Mouse (Mus musculus) intestine, embryonic 16.5 days (tissue): Measurements from ENCODE around the gene Ppp1r11. TPM values are rescaled to one million over a fixed set of nuclear protein-coding genes. Genes with fewer than 3 reads are reported as not detected.

Experiments used
- ATAC-seq: fragments of 200-750 bp; cut with Nextera tagmentation; 2 replicates; pipeline ENCODE4 v1.8.0; 2017; ENCODE audit warnings: moderate TSS enrichment, moderate library complexity
- H3K27ac ChIP-seq: fragments of 300-500 bp; sonication (generic); 2 replicates; pipeline ENCODE4 v1.5.1; 2014; ENCODE audit warnings: mild to moderate bottlenecking, low read length
- H3K27me3 ChIP-seq: fragments of 300-500 bp; sonication (generic); replicated peaks from 2 replicates; pipeline ENCODE4 v1.6.1; 2014; ENCODE audit warnings: low read length, control low read depth, mixed read lengths; ENCODE audit not compliant: control insufficient read depth, insufficient read depth
- H3K36me3 ChIP-seq: fragments of 300-500 bp; sonication (generic); 2 replicates; pipeline ENCODE4 v1.6.1; 2014; ENCODE audit warnings: low read length, control low read depth; ENCODE audit not compliant: control insufficient read depth, insufficient read depth
- H3K4me1 ChIP-seq: fragments of 300-500 bp; sonication (generic); 2 replicates; pipeline ENCODE4 v1.6.1; 2014; ENCODE audit warnings: low read length, control low read depth, mixed read lengths; ENCODE audit not compliant: control insufficient read depth, insufficient read depth
- H3K4me2 ChIP-seq: fragments of 300-500 bp; sonication (generic); 2 replicates; pipeline ENCODE4 v1.6.1; 2014; ENCODE audit warnings: low read depth, low read length, control low read depth
- H3K4me3 ChIP-seq: fragments of 300-500 bp; sonication (generic); 2 replicates; pipeline ENCODE4 v1.5.1; 2014; ENCODE audit warnings: mild to moderate bottlenecking, low read length
- H3K9ac ChIP-seq: fragments of 300-500 bp; sonication (generic); 2 replicates; pipeline ENCODE4 v1.6.1; 2014; ENCODE audit warnings: low read depth, low read length
- H3K9me3 ChIP-seq: fragments of 300-500 bp; sonication (generic); 2 replicates; pipeline ENCODE4 v1.6.1; 2016; ENCODE audit warnings: low read length, control low read depth; ENCODE audit not compliant: control insufficient read depth
- WGBS: fragments of 180-500 bp; shearing (Covaris S2); extraction: QIAGEN DNeasy Blood & Tissue Kit; methylation state at CpG from one replicate; pipeline ENCODE4 v1.1.7; 2014; 5-methylcytosine and 5-hydroxymethylcytosine counted together
- polyA plus RNA-seq: library from polyadenylated mRNA; unstranded; fragments of >200 nt; fragmentation: Nextera tagmentation; extraction: Ambion mirVana; gene quantifications from 2 replicates; pipeline ENCODE4 v1.2.1, GENCODE M21; 2015

Ppp1r11 gene
- polyA plus RNA-seq, 1 experiment from 2014 or later: 101 TPM

- H3K4me3 ChIP-seq: no peak overlapping the region
- no peaks in the 10 kb centered on the region for H3K9me3 ChIP-seq
- no peaks in the 10 kb centered on the region for H3K4me1 ChIP-seq
- no peak overlapping the region for H3K27ac ChIP-seq
- no peak overlapping the region for H3K4me2 ChIP-seq
- H3K9ac ChIP-seq: no peak overlapping the region
- ATAC-seq: no peak
- 78% methylated on average over 6 of the region's 6 CpGs for WGBS
- H3K27me3 ChIP-seq: no peaks in the 10 kb centered on the region
- no peaks in the 10 kb centered on the region for H3K36me3 ChIP-seq
Observed at GRCm38 (mm10) chr17:36971172-36971850, 19.8 kb upstream of the Ppp1r11 start.

- ATAC-seq: peak; percentile 21; the same call in 1 of the 2 replicates
- Histone ChIP-seq H3K36me3 (no peaks in the 10 kb centered on the region), H3K9ac (no peak overlapping the region), H3K4me3 (no peak overlapping the region), H3K27me3 (no peaks in the 10 kb centered on the region), H3K4me2 (no peak overlapping the region), H3K9me3 (no peaks in the 10 kb centered on the region), H3K4me1 (no peaks in the 10 kb centered on the region), H3K27ac (no peak overlapping the region)
- WGBS: 80% methylated on average over 14 of the region's 14 CpGs
Observed at GRCm38 (mm10) chr17:36970316-36970890, 18.9 kb upstream of the Ppp1r11 start.

- H3K4me2 ChIP-seq: no peak overlapping the region
- no peak overlapping the region for H3K4me3 ChIP-seq
- no peak for ATAC-seq
- no peak overlapping the region for H3K9ac ChIP-seq
- H3K9me3 ChIP-seq: no peaks in the 10 kb centered on the region
- no peaks in the 10 kb centered on the region for H3K27me3 ChIP-seq
- WGBS: 86% methylated on average over 1 of the region's 1 CpGs
- no peaks in the 10 kb centered on the region for H3K36me3 ChIP-seq
- H3K4me1 ChIP-seq: no peaks in the 10 kb centered on the region
- H3K27ac ChIP-seq: no peak overlapping the region
Observed at GRCm38 (mm10) chr17:36966875-36967274, 15.3 kb upstream of the Ppp1r11 start.

- no peak overlapping the region for H3K27ac ChIP-seq
- no peaks in the 10 kb centered on the region for H3K9me3 ChIP-seq
- H3K4me1 ChIP-seq: 0 out of 2 replicates have a peak, but pooled peaks cover 8% of the 10 kb centered on the region
- 61% methylated on average over 1 of the region's 1 CpGs for WGBS
- no peaks in the 10 kb centered on the region for H3K36me3 ChIP-seq
- no peak overlapping the region for H3K9ac ChIP-seq
- ATAC-seq: no peak
- H3K4me3 ChIP-seq: no peak overlapping the region
- no peak overlapping the region for H3K4me2 ChIP-seq
- H3K27me3 ChIP-seq: no peaks in the 10 kb centered on the region
Observed at GRCm38 (mm10) chr17:36961125-36961524, 9.6 kb upstream of the Ppp1r11 start.

GRCm38 (mm10) chr17:36958884-36959283 lies 7.3 kb upstream of the Ppp1r11 start:
- peak; percentile 9; the same call in 1 of the 2 replicates for ATAC-seq
- 7% methylated on average over 12 of the region's 12 CpGs for WGBS
- Histone ChIP-seq H3K27me3 (no peaks in the 10 kb centered on the region), H3K9me3 (no peaks in the 10 kb centered on the region), H3K27ac (0 out of 2 replicates have a peak overlapping the region, but pooled peaks have one; percentile 40), H3K4me1 (0 out of 2 replicates have a peak, but pooled peaks cover 8% of the 10 kb centered on the region), H3K4me2 (peak overlapping the region; percentile 59), H3K36me3 (no peaks in the 10 kb centered on the region), H3K9ac (peak overlapping the region; percentile 82), H3K4me3 (peak overlapping the region; percentile 69)

- Histone ChIP-seq H3K4me1 (0 out of 2 replicates have a peak, but pooled peaks cover 8% of the 10 kb centered on the region), H3K36me3 (no peaks in the 10 kb centered on the region), H3K27me3 (no peaks in the 10 kb centered on the region), H3K9ac (peak within 1 kb of the TSS; percentile 82), H3K9me3 (no peaks in the 10 kb centered on the region), H3K4me2 (peak within 1 kb of the TSS; percentile 59), H3K4me3 (peak within 1 kb of the TSS; percentile 69), H3K27ac (peak within 1 kb of the TSS; percentile 75)
- peak; percentile 98 for ATAC-seq
- WGBS: under 1% methylated on average over 46 of the region's 46 CpGs
Observed at GRCm38 (mm10) chr17:36957999-36958743, 6.6 kb upstream of the Ppp1r11 start, which contains the start of the genes Znrd1 and Znrd1as. Gene Znrd1 (minus strand): TSS chr17:36958559. Gene Znrd1as (plus strand): TSS chr17:36958592.

GRCm38 (mm10) chr17:36953062-36953461 lies 1.5 kb upstream of the Ppp1r11 start:
- Histone ChIP-seq H3K9ac (no peak overlapping the region), H3K27ac (no peak overlapping the region), H3K27me3 (no peaks in the 10 kb centered on the region), H3K4me3 (no peak overlapping the region), H3K9me3 (no peaks in the 10 kb centered on the region), H3K4me2 (no peak overlapping the region), H3K36me3 (no peaks in the 10 kb centered on the region), H3K4me1 (peaks cover 10% of the 10 kb centered on the region)
- 88% methylated on average over 1 of the region's 1 CpGs for WGBS
- ATAC-seq: no peak

GRCm38 (mm10) chr17:36952631-36953030 lies 1.1 kb upstream of the Ppp1r11 start:
- ATAC-seq: no peak
- WGBS: 88% methylated on average over 2 of the region's 2 CpGs
- peaks cover 9% of the 10 kb centered on the region for H3K4me1 ChIP-seq

GRCm38 (mm10) chr17:36949265-36949664 lies 2.3 kb downstream of the Ppp1r11 start:
- Histone ChIP-seq H3K36me3 (no peaks in the 10 kb centered on the region), H3K27ac (no peak overlapping the region), H3K4me3 (no peak overlapping the region), H3K4me2 (no peak overlapping the region), H3K27me3 (peaks cover 1% of the 10 kb centered on the region; the same call in 1 of the 2 replicates), H3K9me3 (no peaks in the 10 kb centered on the region), H3K9ac (no peak overlapping the region), H3K4me1 (peaks cover 6% of the 10 kb centered on the region)
- no peak for ATAC-seq
- WGBS: 93% methylated on average over 7 of the region's 8 CpGs

More at GRCm38 (mm10) chr17:36952631-36953030, 1.1 kb upstream of the Ppp1r11 start:
- Histone ChIP-seq H3K4me2 (no peak overlapping the region), H3K4me3 (no peak overlapping the region), H3K27me3 (no peaks in the 10 kb centered on the region), H3K36me3 (no peaks in the 10 kb centered on the region), H3K9ac (no peak overlapping the region), H3K27ac (no peak overlapping the region), H3K9me3 (no peaks in the 10 kb centered on the region)
